Mouse (Mus musculus) ES-Bruce4 (cell line): ENCODE data around the gene Hectd1. TPM values are rescaled to one million over a fixed set of nuclear protein-coding genes. Genes with fewer than 3 reads are reported as not detected.
A peak's percentile ranks its signal among the peaks of the same experiment; 100 is the strongest.

ENCODE experiments used
- H3K27ac ChIP-seq: 2 replicates; pipeline ENCODE4 v1.5.1; 2012; ENCODE audit warnings: low read length, inconsistent platforms; ENCODE audit not compliant: insufficient read depth
- H3K27me3 ChIP-seq: 2 replicates; pipeline ENCODE4 v1.6.1; 2012; ENCODE audit warnings: mild to moderate bottlenecking, low read length, inconsistent platforms; ENCODE audit not compliant: control insufficient read depth, poor library complexity, insufficient read depth, severe bottlenecking
- H3K36me3 ChIP-seq: 2 replicates; pipeline ENCODE4 v1.6.1; 2012; ENCODE audit warnings: inconsistent platforms, mild to moderate bottlenecking, low read length, moderate library complexity; ENCODE audit not compliant: control insufficient read depth, poor library complexity, insufficient read depth, severe bottlenecking
- H3K4me1 ChIP-seq: one replicate; pipeline ENCODE4 v1.8.1; 2011; ENCODE audit warnings: low read length; ENCODE audit not compliant: control insufficient read depth, insufficient read depth
- H3K4me3 ChIP-seq: 2 replicates; pipeline ENCODE4 v1.5.1; 2011; ENCODE audit warnings: low read depth, mild to moderate bottlenecking, low read length
- H3K9ac ChIP-seq: 2 replicates; pipeline ENCODE4 v1.6.1; 2012; ENCODE audit warnings: low read depth, mild to moderate bottlenecking, inconsistent platforms; ENCODE audit not compliant: poor library complexity, severe bottlenecking
- H3K9me3 ChIP-seq: replicated peaks from 2 replicates; pipeline ENCODE4 v1.6.1; 2012; ENCODE audit warnings: mild to moderate bottlenecking, low read length, inconsistent platforms; ENCODE audit not compliant: control insufficient read depth, poor library complexity, insufficient read depth, severe bottlenecking
- CTCF ChIP-seq: IDR thresholded peaks from one replicate; pipeline ENCODE4 v1.8.1; 2011; ENCODE audit warnings: low read depth, low read length
- EP300 ChIP-seq: IDR thresholded peaks from 2 replicates; pipeline ENCODE4 v1.6.1; 2011; ENCODE audit warnings: low read depth, low read length; ENCODE audit not compliant: insufficient read depth
- POLR2A ChIP-seq: IDR thresholded peaks from one replicate; pipeline ENCODE4 v1.8.1; 2011; ENCODE audit warnings: low read length; ENCODE audit not compliant: insufficient read depth
- polyA plus RNA-seq: library from polyadenylated mRNA; stranded (reverse); fragments of >200 nt; gene quantifications from 2 replicates; pipeline ENCODE4 v1.2.4, GENCODE M21; 2011; ENCODE audit warnings: low read depth; ENCODE audit not compliant: missing spikeins, insufficient read depth, insufficient read length

Hectd1 gene
- polyA plus RNA-seq, 1 experiment, result 96.9 TPM

DNA sequence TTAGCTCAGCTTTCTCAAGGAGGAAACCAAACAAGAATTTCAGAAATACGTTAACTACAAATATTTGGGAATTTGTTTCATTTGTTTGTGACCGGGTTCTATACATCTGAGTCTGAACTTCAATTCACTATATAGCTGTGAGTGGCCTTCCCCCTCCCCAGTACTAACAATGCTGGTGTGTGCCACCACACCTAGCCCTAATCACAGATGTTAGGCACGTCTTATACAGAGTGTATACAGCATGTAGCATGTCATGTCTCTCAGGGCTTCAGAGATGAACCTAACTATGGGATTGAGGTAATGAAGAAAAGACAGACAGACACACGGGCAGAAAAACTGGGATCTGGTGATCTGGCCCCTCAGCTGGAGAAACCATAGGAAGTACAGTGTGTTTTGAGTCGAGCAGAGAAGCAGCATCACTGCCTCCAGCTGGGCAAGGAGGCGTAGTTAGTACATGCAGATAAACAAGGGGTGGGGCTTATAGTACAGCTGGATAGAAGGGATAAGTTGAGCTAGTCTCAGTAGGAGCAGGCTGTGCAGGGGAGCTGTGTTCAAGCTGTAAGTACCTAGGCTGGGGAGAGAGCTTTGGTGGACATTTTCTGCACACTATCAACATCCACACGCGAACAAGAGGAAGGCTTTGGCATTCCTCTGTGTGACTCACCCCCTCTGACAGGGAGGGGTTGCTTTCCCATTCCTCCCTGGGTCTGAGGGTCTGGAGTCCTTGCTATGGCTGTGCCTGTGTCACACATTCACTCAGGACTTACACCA is 129.5 kb downstream of the Hectd1 start:
- H3K36me3 ChIP-seq, result no peaks in the 10 kb centered on the region
- TF ChIP-seq CTCF (no peak), POLR2A (no peak), EP300 (no peak)
- no peak overlapping the region for H3K9ac ChIP-seq
- H3K4me3 ChIP-seq, result no peak overlapping the region
- H3K27ac ChIP-seq, result peak overlapping the region; percentile 53; the same call in 1 of the 2 replicates
- 0 out of 2 replicates have a peak, but pooled peaks cover 6% of the 10 kb centered on the region for H3K9me3 ChIP-seq
- H3K4me1 ChIP-seq, result no peaks in the 10 kb centered on the region
- no peaks in the 10 kb centered on the region for H3K27me3 ChIP-seq

DNA sequence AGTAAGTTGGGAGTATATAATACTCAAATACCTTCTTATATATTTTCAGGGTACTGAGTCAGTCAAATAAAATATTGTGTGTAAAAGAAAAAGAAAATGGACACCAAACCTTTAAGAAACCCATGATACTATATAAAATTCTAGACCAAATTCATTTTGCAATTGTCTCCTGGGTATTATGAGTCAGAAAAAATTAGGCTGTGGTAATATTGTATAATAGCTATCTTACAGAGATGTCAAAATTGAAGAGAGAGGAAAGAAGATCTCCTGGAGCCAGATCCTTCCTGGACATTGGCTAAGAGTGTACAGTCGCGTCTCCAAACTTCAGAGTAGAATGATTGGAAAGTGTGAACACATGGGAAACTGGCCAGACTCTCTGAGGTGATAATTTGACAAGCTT is 133.2 kb downstream of the Hectd1 start:
- no peak overlapping the region for H3K27ac ChIP-seq
- no peak overlapping the region for H3K9ac ChIP-seq
- H3K4me3 ChIP-seq, result no peak overlapping the region
- H3K36me3 ChIP-seq, result no peaks in the 10 kb centered on the region
- no peaks in the 10 kb centered on the region for H3K4me1 ChIP-seq
- TF ChIP-seq CTCF (no peak), POLR2A (no peak), EP300 (no peak)
- no peaks in the 10 kb centered on the region for H3K9me3 ChIP-seq
- no peaks in the 10 kb centered on the region for H3K27me3 ChIP-seq

DNA sequence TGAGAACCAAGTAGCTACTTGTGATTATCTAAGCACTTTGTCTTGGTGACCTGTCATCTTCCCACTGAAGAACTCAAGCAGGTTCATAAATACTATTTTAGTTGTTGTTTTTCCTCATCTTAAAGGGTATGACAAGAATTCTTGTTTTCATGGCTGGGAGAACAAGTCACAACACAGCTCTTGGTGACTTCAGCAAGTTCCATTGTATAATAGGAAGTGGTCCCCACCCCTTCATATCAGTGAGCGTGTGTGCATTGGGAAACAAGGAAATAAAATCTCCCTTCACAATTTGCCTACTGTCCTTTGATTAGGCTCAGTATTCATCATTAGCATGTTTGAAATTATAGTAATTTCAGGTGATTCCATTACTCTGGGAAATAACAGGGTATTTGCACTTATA is 134.4 kb downstream of the Hectd1 start:
- TF ChIP-seq CTCF (no peak), POLR2A (no peak), EP300 (no peak)
- Histone ChIP-seq H3K27me3 (no peaks in the 10 kb centered on the region), H3K9me3 (no peaks in the 10 kb centered on the region), H3K27ac (no peak overlapping the region), H3K36me3 (no peaks in the 10 kb centered on the region), H3K4me1 (no peaks in the 10 kb centered on the region), H3K9ac (no peak overlapping the region), H3K4me3 (no peak overlapping the region)

DNA sequence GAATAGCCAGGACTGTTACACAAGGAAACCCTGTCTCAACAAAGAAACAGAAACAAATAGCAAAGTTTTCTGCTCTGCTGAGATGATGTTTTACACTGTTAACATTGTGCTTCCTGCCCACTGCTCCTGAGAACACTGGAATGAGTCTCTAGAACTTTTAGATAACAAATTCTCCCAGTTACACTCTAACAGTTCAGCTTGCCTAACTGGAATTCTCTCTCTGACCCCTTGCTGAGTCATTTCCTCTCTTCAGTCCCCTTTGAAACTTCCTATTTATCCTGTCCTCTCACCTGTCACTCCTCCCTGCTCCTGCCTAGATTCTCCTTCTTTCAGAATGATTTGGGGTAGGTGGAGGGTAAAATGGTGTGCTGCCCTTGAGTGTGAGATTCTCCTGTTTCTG is 135.2 kb downstream of the Hectd1 start:
- no peaks in the 10 kb centered on the region for H3K27me3 ChIP-seq
- H3K9ac ChIP-seq, result no peak overlapping the region
- no peaks in the 10 kb centered on the region for H3K9me3 ChIP-seq
- H3K4me3 ChIP-seq, result no peak overlapping the region
- no peak for TF ChIP-seq CTCF
- TF ChIP-seq EP300, result no peak
- no peak for TF ChIP-seq POLR2A
- H3K4me1 ChIP-seq, result no peaks in the 10 kb centered on the region
- peak overlapping the region; percentile 74 for H3K27ac ChIP-seq
- H3K36me3 ChIP-seq, result no peaks in the 10 kb centered on the region

Other genes with a start within 250 kb of the Hectd1 start
- gene Coch, start 236.2 kb downstream of the Hectd1 start, polyA plus RNA-seq, result 3.1 and 4.3 TPM in 2 replicates
- gene Ap4s1, start 138.5 kb downstream of the Hectd1 start, polyA plus RNA-seq, result 10.2 and 11.3 TPM in 2 replicates
- 106 and 109 TPM in 2 replicates for gene Strn3, start 137.6 kb downstream of the Hectd1 start, polyA plus RNA-seq
- gene Heatr5a, start 141.8 kb upstream of the Hectd1 start, polyA plus RNA-seq, result 34.2 and 36.3 TPM in 2 replicates
- 16.6 and 17.5 TPM in 2 replicates for gene Dtd2, start 177.0 kb upstream of the Hectd1 start, polyA plus RNA-seq
- not detected in 2 replicates for gene Gpr33, start 198.5 kb upstream of the Hectd1 start, polyA plus RNA-seq